Mouse (Mus musculus) adrenal gland, postnatal 14 days (tissue): ENCODE results near the gene Sdf2l1. TPM values are rescaled to one million over a fixed set of nuclear protein-coding genes. Genes with fewer than 3 reads are reported as not detected.

Experiments used
- DNase-seq: peaks from one replicate; pipeline ENCODE4 v3.0.0; 2021; ENCODE audit warnings: mixed read lengths
- microRNA-seq, 2 experiments: library from miRNA; unstranded; fragments of <30 nt; microRNA quantifications; one replicate each; pipeline ENCODE4 v1.2.0; 2021
- total RNA-seq: library from RNA; stranded (reverse); gene quantifications from 2 replicates; pipeline ENCODE4 v1.2.3, GENCODE M21; 2021

The Sdf2l1 gene
- total RNA-seq, 1 experiment from 2014 or later, result 21.0 TPM

GRCm38 (mm10) chr16:17124119-17124870 is 7.9 kb downstream of the Sdf2l1 start:
- no peak for DNase-seq

GRCm38 (mm10) chr16:17121569-17121968 is 10.6 kb downstream of the Sdf2l1 start:
- DNase-seq, result no peak

- no peak for DNase-seq
Observed at GRCm38 (mm10) chr16:17117309-17117799, 14.8 kb downstream of the Sdf2l1 start.

GRCm38 (mm10) chr16:17110771-17111743 is 21.1 kb downstream of the Sdf2l1 start, which contains the start of gene Ppil2:
Gene Ppil2, minus strand, starts transcription at chr16:17111257.
- peak; percentile 81 for DNase-seq

GRCm38 (mm10) chr16:17104600-17104999 is 27.6 kb downstream of the Sdf2l1 start:
- DNase-seq, result no peak

- peak; percentile 35 for DNase-seq
Observed at GRCm38 (mm10) chr16:17102630-17103220, 29.5 kb downstream of the Sdf2l1 start.

GRCm38 (mm10) chr16:17096938-17097337 is 35.2 kb downstream of the Sdf2l1 start:
- no peak for DNase-seq

- DNase-seq, result no peak
Observed at GRCm38 (mm10) chr16:17088346-17088745, 43.8 kb downstream of the Sdf2l1 start.

- no peak for DNase-seq
Observed at GRCm38 (mm10) chr16:17086669-17087193, 45.5 kb downstream of the Sdf2l1 start.

GRCm38 (mm10) chr16:17086241-17086640 is 45.9 kb downstream of the Sdf2l1 start:
- DNase-seq, result no peak

GRCm38 (mm10) chr16:17085636-17086035 is 46.5 kb downstream of the Sdf2l1 start:
- peak; percentile 73 for DNase-seq

- no peak for DNase-seq
Observed at GRCm38 (mm10) chr16:17082121-17082792, 49.9 kb downstream of the Sdf2l1 start.

Small RNA genes within 50 kb of the gene (microRNA-seq; reads per million reads assigned to microRNA genes)
- 393 to 714 reads per million in 2 experiments for gene Mir130b
- gene Mir301b, result 8.8 to 56.7 reads per million in 2 experiments

Other genes starting within 250 kb of the Sdf2l1 start
- gene Ppm1f, start 235.9 kb downstream of the Sdf2l1 start, total RNA-seq, result 37.8 and 39.0 TPM in 2 replicates
- 179 and 204 TPM in 2 replicates for gene Mapk1, start 149.0 kb downstream of the Sdf2l1 start, total RNA-seq
- gene Ypel1, start 62.7 kb downstream of the Sdf2l1 start, total RNA-seq, result 5.2 and 5.3 TPM in 2 replicates
- 84.2 and 97.6 TPM in 2 replicates for gene Ppil2, start 21.1 kb downstream of the Sdf2l1 start, total RNA-seq
- gene 2610318N02Rik, start 7.2 kb downstream of the Sdf2l1 start, total RNA-seq, result 2.4 and 3.5 TPM in 2 replicates
- 3.4 and 4.1 TPM in 2 replicates for gene Ydjc, start 12.2 kb upstream of the Sdf2l1 start, total RNA-seq
- 0.45 TPM in 1 of 2 replicates, not detected in the other for gene Ccdc116, start 14.8 kb upstream of the Sdf2l1 start, total RNA-seq
- 190 and 193 TPM in 2 replicates for gene Ube2l3, start 70.3 kb upstream of the Sdf2l1 start, total RNA-seq
- 0.07 and 0.08 TPM in 2 replicates for gene Rimbp3, start 76.2 kb upstream of the Sdf2l1 start, total RNA-seq
- gene Hic2, start 101.2 kb upstream of the Sdf2l1 start, total RNA-seq, result 2.7 and 3.2 TPM in 2 replicates
- 8.4 and 10.5 TPM in 2 replicates for gene Tmem191c, start 143.7 kb upstream of the Sdf2l1 start, total RNA-seq
- gene Serpind1, start 199.0 kb upstream of the Sdf2l1 start, total RNA-seq, result 3.7 and 75.0 TPM in 2 replicates